Mouse (Mus musculus) cerebellum, adult 2 months (tissue): ENCODE measurements around the gene 2700049A03Rik.

ENCODE experiments used
- CTCF ChIP-seq: fragments of 200-500 bp; IDR thresholded peaks from 2 replicates; pipeline ENCODE4 v1.5.1; 2011; ENCODE audit warnings: low read depth, mild to moderate bottlenecking, control low read depth, low read length, moderate library complexity, borderline replicate concordance; ENCODE audit not compliant: insufficient read depth
- POLR2A ChIP-seq: fragments of 200-500 bp; IDR thresholded peaks from 2 replicates; pipeline ENCODE4 v1.6.1; 2011; ENCODE audit warnings: low read length, control low read depth, borderline replicate concordance; ENCODE audit not compliant: insufficient read depth

DNA sequence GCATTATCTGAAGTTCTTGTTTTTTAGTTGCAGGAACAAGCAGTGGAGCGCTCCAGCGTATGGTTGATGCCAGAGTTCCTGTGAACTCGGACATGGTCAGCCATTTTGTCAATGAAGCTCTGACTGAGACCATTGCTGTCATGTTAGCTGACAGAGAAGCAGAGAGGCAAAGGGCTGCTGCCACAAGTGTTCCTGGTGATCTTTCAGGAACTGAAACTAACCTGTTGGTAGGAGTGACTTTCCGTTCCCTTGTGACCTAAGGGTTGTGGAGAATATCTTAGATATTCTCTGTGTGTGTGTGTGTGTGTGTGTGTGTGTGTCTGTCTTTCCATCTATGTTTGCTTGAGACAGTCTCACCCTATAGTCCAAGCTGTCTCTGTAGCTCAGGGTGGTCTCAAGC, 47.7 kb downstream of the 2700049A03Rik start:
- no peak for TF ChIP-seq CTCF
- TF ChIP-seq POLR2A, result no peak
